Mouse (Mus musculus) ES-CJ7 (cell line): Measurements from ENCODE around the gene Olfr1100.

Experiments
- DNase-seq: peaks from one replicate; pipeline ENCODE4 v3.0.0; 2011; ENCODE audit warnings: low read depth, low spot score

Olfr1100 gene

DNA sequence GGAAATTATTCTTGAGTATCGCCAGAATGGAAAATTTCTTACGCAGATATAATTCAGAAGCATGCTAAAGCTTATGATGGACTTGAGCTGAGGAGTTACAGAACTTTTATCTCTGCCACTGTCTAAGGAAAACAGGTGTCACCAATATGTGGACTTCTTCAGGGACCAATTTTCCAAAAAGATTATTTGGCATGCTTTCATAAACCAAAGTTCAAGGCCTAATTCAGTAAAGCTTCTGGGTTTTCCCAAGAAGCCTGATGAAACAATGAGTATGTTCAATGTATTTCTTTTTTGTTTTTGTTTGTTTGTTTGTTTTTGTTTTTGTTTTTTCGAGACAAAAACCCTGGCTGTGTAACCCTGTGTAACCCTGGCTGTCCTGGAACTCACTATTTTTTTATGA lies at the start of gene Olfr1100:
Gene Olfr1100 (minus strand): TSS at position 101 of the 400 bp plus-strand sequence.
- no peak for DNase-seq

DNA sequence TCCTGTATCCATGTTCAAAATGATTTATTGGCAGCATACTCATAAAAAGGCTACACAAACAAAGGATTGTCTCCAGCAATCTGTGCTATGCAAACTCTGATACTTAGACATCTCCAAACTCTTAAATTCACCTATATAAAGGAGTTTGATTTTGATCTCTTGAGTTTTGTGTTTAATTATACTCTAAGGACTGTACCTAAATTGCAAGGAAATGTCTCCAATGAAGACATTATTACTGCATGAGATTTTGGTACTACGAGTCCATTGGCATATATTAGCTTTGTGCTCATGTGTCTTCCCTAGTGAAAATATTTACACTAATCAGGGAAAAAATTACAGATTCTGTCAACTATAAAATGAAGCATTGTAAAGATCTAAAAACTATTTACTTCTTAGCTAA lies 47.2 kb upstream of the Olfr1100 start, which contains the start of gene Olfr1104:
Gene Olfr1104 (minus strand): TSS at position 101 of the 400 bp plus-strand sequence.
- no peak for DNase-seq

DNA sequence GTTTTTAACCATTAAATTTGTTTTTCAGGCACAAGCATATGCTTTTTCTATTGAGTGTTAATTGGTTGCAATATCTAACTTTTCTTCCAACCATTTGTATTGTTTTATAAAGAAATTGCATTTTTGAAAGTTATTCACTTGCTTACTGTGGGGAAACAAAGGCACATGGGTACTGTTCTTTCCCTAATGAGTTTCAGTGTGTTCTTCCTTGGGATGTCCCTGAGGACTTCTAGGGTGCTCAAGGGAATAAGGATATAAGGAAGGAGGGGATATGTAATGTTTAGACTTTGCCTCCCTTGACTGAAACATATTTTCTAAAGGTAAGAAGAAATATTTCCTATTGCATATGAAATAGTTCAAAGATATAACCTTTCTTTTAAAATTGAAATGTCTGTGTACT lies 18.3 kb upstream of the Olfr1100 start, which contains the start of gene Olfr1102:
Gene Olfr1102 (plus strand): TSS at position 301 of the 400 bp plus-strand sequence.
- DNase-seq = no peak

DNA sequence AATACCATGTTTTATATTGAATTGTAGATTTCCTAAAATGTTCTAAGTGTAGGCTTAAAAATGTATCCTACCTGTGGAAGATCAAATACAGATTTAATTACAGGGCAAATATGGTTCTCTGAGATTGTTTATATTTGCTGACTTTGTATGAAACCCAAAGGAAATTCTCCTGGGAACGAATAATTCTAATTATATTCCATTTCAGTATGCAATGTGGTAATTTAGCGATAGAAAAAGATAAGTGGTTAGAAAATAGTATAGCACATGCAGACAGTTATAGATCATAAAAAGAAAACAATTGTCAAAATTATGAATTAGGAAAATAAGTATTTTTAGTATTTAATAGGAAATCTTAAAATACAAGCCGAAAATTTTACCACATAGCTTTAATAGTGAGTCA lies 11.4 kb upstream of the Olfr1100 start, which contains the start of gene Olfr1101:
Gene Olfr1101 (minus strand): TSS at position 101 of the 400 bp plus-strand sequence.
- DNase-seq = no peak

DNA sequence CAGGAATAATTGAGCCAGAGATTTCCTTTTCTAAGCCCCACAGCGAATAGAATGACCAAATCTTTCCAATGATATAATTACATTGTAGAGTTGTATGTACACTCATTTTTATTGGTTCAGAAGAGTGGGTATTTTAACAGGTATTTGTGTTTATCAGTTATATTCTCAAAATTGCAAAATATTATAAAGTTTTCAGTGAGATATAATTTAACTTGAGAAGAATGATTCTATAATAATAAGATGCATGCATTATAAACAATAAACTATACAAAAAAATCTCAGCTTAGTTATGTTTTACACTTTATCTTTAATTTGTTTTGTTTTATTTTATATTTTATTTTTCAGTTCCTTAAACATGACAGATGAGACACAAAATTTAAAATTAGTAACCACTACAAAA lies 19.2 kb downstream of the Olfr1100 start, which contains the start of gene Olfr1099:
Gene Olfr1099 (minus strand): TSS at position 101 of the 400 bp plus-strand sequence.
- DNase-seq = no peak

DNA sequence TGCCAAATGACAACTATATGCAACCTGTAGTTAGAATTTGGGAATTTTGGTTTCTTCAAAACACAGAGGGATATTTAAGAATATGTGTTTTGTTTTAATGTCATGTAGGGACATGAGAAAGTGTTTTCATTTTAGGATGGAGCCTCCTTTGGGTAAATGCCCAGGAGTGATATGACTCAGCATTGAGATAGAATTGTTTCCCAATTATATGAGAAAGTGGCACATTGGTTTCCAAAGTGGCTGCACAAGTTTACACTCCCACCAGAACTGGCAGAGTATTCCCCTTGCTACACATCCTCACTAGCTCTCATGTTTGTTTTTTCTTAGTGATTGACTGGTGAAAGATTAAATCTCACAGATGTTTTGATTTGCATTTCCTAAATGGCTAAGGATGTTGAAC lies 53.2 kb downstream of the Olfr1100 start:
- no peak for DNase-seq
